Mouse (Mus musculus): ENCODE measurements at regions not wholly inside any gene's neighbourhood (a gene's known extent, or its start where the extent isn't known, plus 50 kb on each side); places are given as distances from the start of the nearest gene placed in this dataset.

- H3K4me3 ChIP-seq (ENCODE audit: low read depth, low read length) = no peak overlapping the region
- H3K4me2 ChIP-seq = no peak overlapping the region
- H3K9me3 ChIP-seq (ENCODE audit: low read depth, low read length) = no peaks in the 10 kb centered on the region
- ATAC-seq (ENCODE audit: insufficient read depth) (no peak), DNase-seq (no peak)
- no peaks in the 10 kb centered on the region for H3K36me3 ChIP-seq (ENCODE audit: insufficient read depth)
- no peak overlapping the region for H3K27ac ChIP-seq (ENCODE audit: low read depth)
- no peaks in the 10 kb centered on the region for H3K27me3 ChIP-seq (ENCODE audit: insufficient read depth, low read length)
- 0 out of 2 replicates have a peak, but pooled peaks have one; percentile 11 for TF ChIP-seq CTCF (IDR thresholded peaks at IDR 0.05; ENCODE audit: low read depth)
- 58% methylated on average over 2 of the region's 2 CpGs for WGBS
- no peak overlapping the region for H3K9ac ChIP-seq
- H3K4me1 ChIP-seq (ENCODE audit: insufficient read depth) = no peaks in the 10 kb centered on the region
Measured at GRCm38 (mm10) chr9:93777784-93778402, 760.0 kb downstream of the 1190002N15Rik start.

Data from lung, embryonic 14.5 days (tissue).